Mouse (Mus musculus): ENCODE results near the gene Sat2. TPM values are rescaled to one million over a fixed set of nuclear protein-coding genes. Genes with fewer than 3 reads are reported as not detected.

Sat2 gene
- polyA plus RNA-seq, 2 experiments, result 16.5 to 21.1 TPM

DNA sequence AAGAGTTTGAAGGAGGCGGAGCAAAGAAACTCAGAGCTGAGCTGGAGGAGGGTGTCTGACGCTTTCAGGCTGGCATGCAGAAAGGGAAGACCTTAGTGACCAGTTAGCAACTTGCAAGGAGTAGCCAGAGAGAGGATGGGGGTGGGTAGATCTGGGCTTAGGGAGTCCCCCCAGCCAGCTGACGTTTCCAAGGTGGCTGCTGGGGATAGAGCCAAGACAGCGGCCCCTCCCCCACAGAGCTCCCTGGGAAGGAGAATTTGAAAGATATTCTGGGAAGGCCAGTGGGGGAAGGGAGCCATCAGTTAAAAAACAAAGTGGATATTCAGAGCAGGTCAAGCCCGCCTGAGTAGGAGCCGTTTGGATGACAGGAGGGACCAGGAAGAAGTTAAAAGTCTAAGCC, 21.7 kb upstream of the Sat2 start:
- WGBS, result 10% methylated on average over 6 of the region's 6 CpGs
- Histone ChIP-seq H3K9ac (ENCODE audit: low read depth, low read length, severe bottlenecking) (no peak overlapping the region), H3K36me3 (ENCODE audit: control insufficient read depth, insufficient read depth, low read length) (0 out of 2 replicates have a peak, but pooled peaks cover 6% of the 10 kb centered on the region), H3K27me3 (ENCODE audit: control insufficient read depth, insufficient read depth, low read length) (no peaks in the 10 kb centered on the region; the same call in 1 of the 2 replicates), H3K4me3 (replicated peaks; ENCODE audit: low read length) (no peak overlapping the region), H3K4me1 (ENCODE audit: control insufficient read depth, insufficient read depth, low read length) (peaks cover 23% of the 10 kb centered on the region), H3K27ac (replicated peaks; ENCODE audit: low read depth, low read length) (0 out of 2 replicates have a peak overlapping the region, but pooled peaks have one; percentile 0), H3K9me3 (ENCODE audit: control insufficient read depth, low read length) (no peaks in the 10 kb centered on the region), H3K4me2 (replicated peaks; ENCODE audit: low read depth, low read length, severe bottlenecking) (0 out of 2 replicates have a peak overlapping the region, but pooled peaks have one; percentile 5)
- peak; percentile 67 for DNase-seq (ENCODE audit: low spot score)
- peak; percentile 53 for ATAC-seq (ENCODE audit: low FRiP score, low read depth)
- no peak for TF ChIP-seq POLR2A (IDR thresholded peaks at IDR 0.05; ENCODE audit: borderline replicate concordance, extremely low read depth, insufficient read depth, insufficient read length)

DNA sequence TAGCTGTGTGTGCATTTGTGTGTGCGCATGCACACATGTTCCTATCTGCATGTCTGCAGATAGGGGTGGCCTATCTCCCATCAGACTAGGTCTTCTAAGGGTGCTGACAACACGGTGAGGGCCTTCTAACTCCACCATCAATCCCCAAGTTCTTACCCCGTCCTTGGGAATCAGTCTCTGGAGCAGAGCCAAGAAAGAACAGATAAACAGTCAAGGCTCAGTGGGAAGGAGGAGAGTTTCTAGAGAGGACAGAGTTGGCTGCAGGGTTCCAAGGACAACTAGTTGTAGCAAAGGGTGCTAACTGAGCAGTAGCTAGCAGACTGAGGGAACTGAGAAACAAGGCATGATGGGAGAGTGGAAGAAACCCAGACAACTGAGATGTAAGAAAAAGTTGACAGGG, 20.1 kb upstream of the Sat2 start:
- DNase-seq (ENCODE audit: low spot score) (no peak), ATAC-seq (ENCODE audit: low FRiP score, low read depth) (no peak)
- 81% methylated on average over 3 of the region's 3 CpGs for WGBS
- no peaks in the 10 kb centered on the region for H3K9me3 ChIP-seq (ENCODE audit: control insufficient read depth, low read length)
- no peak overlapping the region for H3K27ac ChIP-seq (replicated peaks; ENCODE audit: low read depth, low read length)
- H3K27me3 ChIP-seq (ENCODE audit: control insufficient read depth, insufficient read depth, low read length), result no peaks in the 10 kb centered on the region; the same call in 1 of the 2 replicates
- no peak for TF ChIP-seq POLR2A (IDR thresholded peaks at IDR 0.05; ENCODE audit: borderline replicate concordance, extremely low read depth, insufficient read depth, insufficient read length)
- H3K4me2 ChIP-seq (replicated peaks; ENCODE audit: low read depth, low read length, severe bottlenecking), result no peak overlapping the region
- H3K4me3 ChIP-seq (replicated peaks; ENCODE audit: low read length), result no peak overlapping the region
- 0 out of 2 replicates have a peak, but pooled peaks cover 6% of the 10 kb centered on the region for H3K36me3 ChIP-seq (ENCODE audit: control insufficient read depth, insufficient read depth, low read length)
- peaks cover 28% of the 10 kb centered on the region for H3K4me1 ChIP-seq (ENCODE audit: control insufficient read depth, insufficient read depth, low read length)
- H3K9ac ChIP-seq (ENCODE audit: low read depth, low read length, severe bottlenecking), result no peak overlapping the region

- H3K27ac ChIP-seq (replicated peaks; ENCODE audit: low read depth, low read length), result no peak overlapping the region
- H3K9ac ChIP-seq (ENCODE audit: low read depth, low read length, severe bottlenecking), result no peak overlapping the region
- H3K36me3 ChIP-seq (ENCODE audit: control insufficient read depth, insufficient read depth, low read length), result 0 out of 2 replicates have a peak, but pooled peaks cover 6% of the 10 kb centered on the region
- peaks cover 28% of the 10 kb centered on the region for H3K4me1 ChIP-seq (ENCODE audit: control insufficient read depth, insufficient read depth, low read length)
- WGBS, result 78% methylated on average over 8 of the region's 8 CpGs
- TF ChIP-seq POLR2A (IDR thresholded peaks at IDR 0.05; ENCODE audit: borderline replicate concordance, extremely low read depth, insufficient read depth, insufficient read length), result no peak
- DNase-seq (ENCODE audit: low spot score) (no peak), ATAC-seq (ENCODE audit: low FRiP score, low read depth) (no peak)
- no peaks in the 10 kb centered on the region for H3K9me3 ChIP-seq (ENCODE audit: control insufficient read depth, low read length)
- H3K4me3 ChIP-seq (replicated peaks; ENCODE audit: low read length), result no peak overlapping the region
- no peak overlapping the region for H3K4me2 ChIP-seq (replicated peaks; ENCODE audit: low read depth, low read length, severe bottlenecking)
- no peaks in the 10 kb centered on the region; the same call in 1 of the 2 replicates for H3K27me3 ChIP-seq (ENCODE audit: control insufficient read depth, insufficient read depth, low read length)
Observed at GRCm38 (mm10) chr11:69603516-69603915, 18.3 kb upstream of the Sat2 start.

GRCm38 (mm10) chr11:69604347-69604746, 17.5 kb upstream of the Sat2 start:
- no peak for TF ChIP-seq POLR2A (IDR thresholded peaks at IDR 0.05; ENCODE audit: borderline replicate concordance, extremely low read depth, insufficient read depth, insufficient read length)
- peak overlapping the region; percentile 70; the same call in 1 of the 2 replicates for H3K9ac ChIP-seq (ENCODE audit: low read depth, low read length, severe bottlenecking)

GRCm38 (mm10) chr11:69604795-69605664, 16.8 kb upstream of the Sat2 start:
- DNase-seq (ENCODE audit: low spot score), result no peak
- H3K4me3 ChIP-seq (replicated peaks; ENCODE audit: low read length), result peak overlapping the region; percentile 63
- H3K9ac ChIP-seq (ENCODE audit: low read depth, low read length, severe bottlenecking), result peak overlapping the region; percentile 70
- 0 out of 2 replicates have a peak overlapping the region, but pooled peaks have one; percentile 19 for H3K27ac ChIP-seq (replicated peaks; ENCODE audit: low read depth, low read length)
- peak; percentile 17; the same call in 1 of the 2 replicates for ATAC-seq (ENCODE audit: low FRiP score, low read depth)
- H3K36me3 ChIP-seq (ENCODE audit: control insufficient read depth, insufficient read depth, low read length), result 0 out of 2 replicates have a peak, but pooled peaks cover 6% of the 10 kb centered on the region
- no peak for TF ChIP-seq POLR2A (IDR thresholded peaks at IDR 0.05; ENCODE audit: borderline replicate concordance, extremely low read depth, insufficient read depth, insufficient read length)
- H3K4me1 ChIP-seq (ENCODE audit: control insufficient read depth, insufficient read depth, low read length), result peaks cover 21% of the 10 kb centered on the region
- WGBS, result under 1% methylated on average over 44 of the region's 73 CpGs
- peak overlapping the region; percentile 100 for H3K4me2 ChIP-seq (replicated peaks; ENCODE audit: low read depth, low read length, severe bottlenecking)
- H3K27me3 ChIP-seq (ENCODE audit: control insufficient read depth, insufficient read depth, low read length), result no peaks in the 10 kb centered on the region; the same call in 1 of the 2 replicates
- no peaks in the 10 kb centered on the region for H3K9me3 ChIP-seq (ENCODE audit: control insufficient read depth, low read length)

More at GRCm38 (mm10) chr11:69604347-69604746, 17.5 kb upstream of the Sat2 start:
- ATAC-seq (ENCODE audit: low FRiP score, low read depth) (no peak), DNase-seq (ENCODE audit: low spot score) (no peak)
- Histone ChIP-seq H3K36me3 (ENCODE audit: control insufficient read depth, insufficient read depth, low read length) (0 out of 2 replicates have a peak, but pooled peaks cover 6% of the 10 kb centered on the region), H3K27me3 (ENCODE audit: control insufficient read depth, insufficient read depth, low read length) (no peaks in the 10 kb centered on the region; the same call in 1 of the 2 replicates), H3K27ac (replicated peaks; ENCODE audit: low read depth, low read length) (no peak overlapping the region), H3K9me3 (ENCODE audit: control insufficient read depth, low read length) (no peaks in the 10 kb centered on the region), H3K4me2 (replicated peaks; ENCODE audit: low read depth, low read length, severe bottlenecking) (peak overlapping the region; percentile 100), H3K4me1 (ENCODE audit: control insufficient read depth, insufficient read depth, low read length) (peaks cover 25% of the 10 kb centered on the region), H3K4me3 (replicated peaks; ENCODE audit: low read length) (peak overlapping the region; percentile 63)
- 61% methylated on average over 3 of the region's 3 CpGs for WGBS
